Mouse (Mus musculus): ENCODE measurements around the gene Prr13. TPM values are rescaled to one million over a fixed set of nuclear protein-coding genes. Genes with fewer than 3 reads are reported as not detected.

Gene Prr13
- total and polyA plus RNA-seq, 3 experiments = 17.3 to 73.3 TPM; not detected in 1

- no peak for TF ChIP-seq GABPA (IDR thresholded peaks at IDR 0.05; ENCODE audit: low read depth, low read length)
- no peak for TF ChIP-seq BHLHE40 (IDR thresholded peaks at IDR 0.05; ENCODE audit: borderline replicate concordance, low read depth, low read length)
These were observed 4.8 kb downstream of the Prr13 start (continued) for GRCm38 (mm10) chr15:102463666-102464065.

DNA sequence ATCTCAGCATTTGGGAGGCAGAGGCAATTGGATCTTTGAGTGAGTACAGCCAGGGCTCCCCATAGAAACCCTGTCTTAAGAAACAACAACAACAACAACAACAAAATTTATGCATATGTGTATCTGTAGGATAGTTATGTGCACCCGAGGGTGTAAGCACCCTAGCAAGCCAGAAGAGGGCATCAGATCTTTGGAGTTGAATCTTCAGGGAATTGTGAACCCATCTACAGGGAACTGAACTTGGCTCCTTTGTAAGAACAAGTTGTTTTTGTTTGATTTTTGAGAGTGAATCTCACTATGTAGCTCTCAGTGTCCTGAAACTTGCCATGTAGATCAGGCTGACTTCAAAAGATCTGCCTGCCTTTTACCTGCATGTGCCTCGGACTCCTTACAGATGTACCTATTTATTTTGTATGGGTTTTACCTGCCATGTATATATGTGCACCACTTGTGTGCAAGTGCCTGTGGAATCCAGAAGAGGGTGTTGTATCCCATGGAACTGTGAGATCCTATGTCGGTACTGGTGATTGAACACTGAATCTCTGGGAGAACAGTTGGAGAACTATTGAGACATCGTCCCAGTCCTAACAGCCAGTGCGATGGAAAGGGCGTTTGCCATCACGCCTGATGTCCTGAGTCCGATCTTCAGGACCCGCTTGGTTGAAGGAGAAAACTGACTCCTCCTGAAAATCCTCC is 10.0 kb downstream of the Prr13 start:
- peaks cover 13 to 23% of the 10 kb centered on the region in 2 experiments for H3K36me3 ChIP-seq (ENCODE audit: control insufficient read depth in 1 of 2, insufficient read depth in 2 of 2, low read length in 2 of 2)
- no peak overlapping the region for H3K27ac ChIP-seq (ENCODE audit: control insufficient read depth, low read depth, low read length)
- TF ChIP-seq NRF1 (IDR thresholded peaks at IDR 0.05; ENCODE audit: insufficient read depth, low read depth, low read length, poor library complexity, severe bottlenecking) (no peak), CTCF (IDR thresholded peaks at IDR 0.05 in 2 of 3, conservative IDR thresholded peaks at IDR 0.05 in 1 of 3; ENCODE audit: control insufficient read depth in 1 of 3, insufficient read depth in 1 of 3, low read depth in 2 of 3, low read length in 3 of 3, poor library complexity in 1 of 3, severe bottlenecking in 1 of 3) (peak; percentile 25 to 33 (median 26); a peak in 1 of 6 replicates)
- no peak for DNase-seq (ENCODE audit: low read depth, low spot score)
- peaks cover 6 to 9% of the 10 kb centered on the region in 2 experiments; a peak in 2 of 4 replicates for H3K4me1 ChIP-seq (ENCODE audit: control insufficient read depth in 1 of 2, insufficient read depth in 2 of 2, low read length in 2 of 2)
- no peaks in the 10 kb centered on the region for H3K27me3 ChIP-seq (ENCODE audit: control insufficient read depth in 1 of 2, insufficient read depth in 2 of 2, low read length in 2 of 2)
- peaks cover 27% of the 10 kb centered on the region for H3K79me2 ChIP-seq (ENCODE audit: control insufficient read depth, insufficient read depth, low read length, poor library complexity)
- H3K9ac ChIP-seq (ENCODE audit: control insufficient read depth, low read depth, low read length, poor library complexity, severe bottlenecking) = no peak overlapping the region
- H3K4me3 ChIP-seq (ENCODE audit: control insufficient read depth in 1 of 2, insufficient read depth in 1 of 2, low read depth in 2 of 2, low read length in 2 of 2) = no peak overlapping the region
- no peaks in the 10 kb centered on the region for H3K9me3 ChIP-seq (replicated peaks; ENCODE audit: insufficient read depth, low read length)

DNA sequence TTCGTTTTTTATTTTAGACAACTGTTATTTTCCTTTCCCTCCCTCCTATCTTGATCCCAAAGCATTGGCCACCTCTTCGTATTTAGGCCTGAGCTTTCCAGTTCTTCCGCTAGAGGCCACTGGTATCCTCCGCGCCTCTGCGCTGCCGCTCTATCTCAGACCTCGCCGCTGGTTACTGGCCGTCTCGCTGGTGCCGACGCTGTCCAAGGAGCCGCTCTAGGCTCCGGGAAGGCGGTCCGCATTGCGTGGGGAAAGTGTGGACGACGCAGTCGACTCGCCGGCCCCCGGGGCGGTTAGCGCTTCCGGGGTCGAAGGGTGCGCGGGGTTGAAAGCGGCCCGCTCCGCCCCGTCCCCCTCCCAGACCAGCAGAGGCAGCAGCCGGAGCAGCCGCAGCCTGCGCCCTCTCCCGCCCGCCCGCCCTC is 11.4 kb downstream of the Prr13 start, which contains the start of gene Pcbp2:
Pcbp2 (plus strand) TSS at position 357 of the 422 bp plus-strand sequence.
- Histone ChIP-seq H3K9me3 (replicated peaks; ENCODE audit: insufficient read depth, low read length) (no peaks in the 10 kb centered on the region), H3K4me3 (ENCODE audit: control insufficient read depth in 1 of 2, insufficient read depth in 1 of 2, low read depth in 2 of 2, low read length in 2 of 2) (peak within 1 kb of the TSS; percentile 81 to 92), H3K36me3 (ENCODE audit: control insufficient read depth in 1 of 2, insufficient read depth in 2 of 2, low read length in 2 of 2) (peaks cover 26 to 34% of the 10 kb centered on the region in 2 experiments), H3K9ac (ENCODE audit: control insufficient read depth, low read depth, low read length, poor library complexity, severe bottlenecking) (peak within 1 kb of the TSS; percentile 99), H3K79me2 (ENCODE audit: control insufficient read depth, insufficient read depth, low read length, poor library complexity) (peaks cover 34% of the 10 kb centered on the region), H3K4me1 (ENCODE audit: control insufficient read depth in 1 of 2, insufficient read depth in 2 of 2, low read length in 2 of 2) (peaks cover 6 to 9% of the 10 kb centered on the region in 2 experiments; a peak in 2 of 4 replicates), H3K27me3 (ENCODE audit: control insufficient read depth in 1 of 2, insufficient read depth in 2 of 2, low read length in 2 of 2) (no peaks in the 10 kb centered on the region), H3K27ac (ENCODE audit: control insufficient read depth, low read depth, low read length) (peak within 1 kb of the TSS; percentile 95)
- peak; percentile 100 for DNase-seq (ENCODE audit: low read depth, low spot score)
- TF ChIP-seq GATA1 (IDR thresholded peaks at IDR 0.05; ENCODE audit: low read depth, low read length) (peak; percentile 72), CHD1 (IDR thresholded peaks at IDR 0.05; ENCODE audit: low read depth, low read length) (no peak), MYB (IDR thresholded peaks at IDR 0.05; ENCODE audit: low read depth, low read length) (no peak), POLR2A (IDR thresholded peaks at IDR 0.05; ENCODE audit: control insufficient read depth in 1 of 2, insufficient read depth in 1 of 2, low read depth in 1 of 2, low read length in 2 of 2, poor library complexity in 1 of 2) (peak in 1 of 2 experiments; percentile 65; a peak in 1 of 4 replicates), E2F4 (IDR thresholded peaks at IDR 0.05; ENCODE audit: borderline replicate concordance, low read depth, low read length) (no peak), ZNF384 (IDR thresholded peaks at IDR 0.05; ENCODE audit: low read depth, low read length) (no peak), CTCF (IDR thresholded peaks at IDR 0.05 in 2 of 3, conservative IDR thresholded peaks at IDR 0.05 in 1 of 3; ENCODE audit: control insufficient read depth in 1 of 3, insufficient read depth in 1 of 3, low read depth in 2 of 3, low read length in 3 of 3, poor library complexity in 1 of 3, severe bottlenecking in 1 of 3) (peak; percentile 87 to 94 (median 88)), MAX (IDR thresholded peaks at IDR 0.05; ENCODE audit: low read length) (peak; percentile 29; the same call in 1 of the 2 replicates), ZC3H11A (IDR thresholded peaks at IDR 0.05; ENCODE audit: low read depth, low read length) (no peak), MYC (IDR thresholded peaks at IDR 0.05; ENCODE audit: low read depth, low read length) (peak; percentile 71; the same call in 1 of the 2 replicates), NRF1 (IDR thresholded peaks at IDR 0.05; ENCODE audit: insufficient read depth, low read depth, low read length, poor library complexity, severe bottlenecking) (peak; percentile 61; the same call in 1 of the 2 replicates), TCF12 (IDR thresholded peaks at IDR 0.05; ENCODE audit: low read depth, low read length) (peak; percentile 79), POLR2AphosphoS2 (IDR thresholded peaks at IDR 0.05; ENCODE audit: low read length) (peak; percentile 60), JUND (IDR thresholded peaks at IDR 0.05; ENCODE audit: low read depth, low read length) (no peak), ZKSCAN1 (IDR thresholded peaks at IDR 0.05; ENCODE audit: low read depth, low read length) (no peak), SIN3A (IDR thresholded peaks at IDR 0.05; ENCODE audit: low read length) (peak; percentile 92), NELFE (IDR thresholded peaks at IDR 0.05; ENCODE audit: low read depth, low read length) (peak; percentile 84), RAD21 (IDR thresholded peaks at IDR 0.05; ENCODE audit: low read depth, low read length) (no peak), POLR2AphosphoS5 (IDR thresholded peaks at IDR 0.05; ENCODE audit: borderline replicate concordance, low read depth, low read length) (no peak), KAT2A (conservative IDR thresholded peaks at IDR 0.05; ENCODE audit: low read depth, low read length) (peak; percentile 89), TBP (IDR thresholded peaks at IDR 0.05; ENCODE audit: low read depth, low read length) (peak; percentile 89), SMC3 (IDR thresholded peaks at IDR 0.05; ENCODE audit: low read depth, low read length) (no peak), EP300 (IDR thresholded peaks at IDR 0.05; ENCODE audit: low read depth in 1 of 2, low read length in 2 of 2) (no peak), ZMIZ1 (IDR thresholded peaks at IDR 0.05; ENCODE audit: low read depth, low read length) (peak; percentile 64), ELF1 (IDR thresholded peaks at IDR 0.05; ENCODE audit: low read depth, low read length) (peak; percentile 91), CHD2 (IDR thresholded peaks at IDR 0.05; ENCODE audit: low read length) (no peak)

All from MEL (cell line).